Mouse (Mus musculus) limb, embryonic 11.5 days (tissue): ENCODE data around the gene F7. TPM values are rescaled to one million over a fixed set of nuclear protein-coding genes. Genes with fewer than 3 reads are reported as not detected.
"Not testable (repeated sequence)": the region's sequence is repeated elsewhere in the genome, so short reads cannot be mapped to it uniquely, and the experiment has no call there.

ENCODE experiments used
- ATAC-seq: fragments of 200-750 bp; cut with Nextera tagmentation; 2 replicates; pipeline ENCODE4 v1.8.0; 2017; ENCODE audit warnings: low read depth; ENCODE audit not compliant: insufficient number of reproducible peaks, low FRiP score, low TSS enrichment
- DNase-seq: peaks from one replicate; pipeline ENCODE4 v3.0.0-alpha.2; 2015; ENCODE audit warnings: low spot score
- H3K27ac ChIP-seq: fragments of 300-500 bp; sonication (generic); replicated peaks from 2 replicates; pipeline ENCODE4 v1.5.1; 2014; ENCODE audit warnings: low read depth, mild to moderate bottlenecking, low read length
- H3K27me3 ChIP-seq: fragments of 300-500 bp; sonication (generic); 2 replicates; pipeline ENCODE4 v1.6.1; 2014; ENCODE audit warnings: mild to moderate bottlenecking, low read length, mixed read lengths; ENCODE audit not compliant: control insufficient read depth, insufficient read depth
- H3K36me3 ChIP-seq: fragments of 300-500 bp; sonication (generic); 2 replicates; pipeline ENCODE4 v1.6.1; 2014; ENCODE audit warnings: mild to moderate bottlenecking, low read length, moderate library complexity, mixed read lengths; ENCODE audit not compliant: control insufficient read depth, insufficient read depth
- H3K4me1 ChIP-seq: fragments of 300-500 bp; sonication (generic); 2 replicates; pipeline ENCODE4 v1.6.1; 2014; ENCODE audit warnings: low read length, mixed read lengths; ENCODE audit not compliant: control insufficient read depth, insufficient read depth
- H3K4me2 ChIP-seq: fragments of 300-500 bp; sonication (generic); 2 replicates; pipeline ENCODE4 v1.6.1; 2014; ENCODE audit warnings: low read depth, mild to moderate bottlenecking, moderate library complexity; ENCODE audit not compliant: severe bottlenecking
- H3K4me3 ChIP-seq: fragments of 300-500 bp; sonication (generic); 2 replicates; pipeline ENCODE4 v1.5.1; 2014; ENCODE audit warnings: low read depth, low read length
- H3K9ac ChIP-seq: fragments of 300-500 bp; sonication (generic); 2 replicates; pipeline ENCODE4 v1.6.1; 2014; ENCODE audit warnings: mild to moderate bottlenecking, low read length
- H3K9me3 ChIP-seq: fragments of 300-500 bp; sonication (generic); 2 replicates; pipeline ENCODE4 v1.6.1; 2016; ENCODE audit warnings: low read length; ENCODE audit not compliant: control insufficient read depth
- WGBS: fragments of 180-500 bp; shearing (Covaris S2); extraction: QIAGEN DNeasy Blood & Tissue Kit; methylation state at CpG from one replicate; pipeline ENCODE4 v1.1.7; 2014; 5-methylcytosine and 5-hydroxymethylcytosine counted together
- polyA plus RNA-seq: library from polyadenylated mRNA; unstranded; fragments of >200 nt; fragmentation: Nextera tagmentation; extraction: Ambion mirVana; gene quantifications from 2 replicates; pipeline ENCODE4 v1.2.1, GENCODE M21; 2014

Gene F7
- polyA plus RNA-seq, 1 experiment from 2014 or later, result not detected

DNA sequence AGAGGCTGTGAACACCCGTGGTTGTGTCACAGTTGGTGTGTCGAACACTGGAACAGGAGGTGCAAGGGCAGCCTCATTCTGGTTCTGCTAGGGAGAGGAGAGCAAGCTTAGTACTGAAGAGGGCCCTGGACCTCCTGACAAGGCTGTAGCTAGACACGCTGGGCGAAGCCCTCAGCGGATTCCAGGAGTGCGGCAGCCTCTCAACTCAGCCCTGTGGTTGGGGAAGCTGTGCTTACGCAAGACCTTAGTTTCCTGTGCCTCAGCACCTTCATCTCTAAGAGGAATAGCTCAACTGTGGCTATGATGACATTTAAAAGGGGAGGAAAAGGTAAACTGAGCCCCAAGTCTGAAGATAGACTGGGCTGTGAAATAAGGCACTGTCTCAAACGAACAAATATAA, 49.2 kb downstream of the F7 start:
- H3K27me3 ChIP-seq, result no peaks in the 10 kb centered on the region
- no peaks in the 10 kb centered on the region for H3K9me3 ChIP-seq
- no peak for ATAC-seq
- no peak overlapping the region for H3K27ac ChIP-seq
- no peak overlapping the region for H3K4me2 ChIP-seq
- DNase-seq, result no peak
- WGBS, result 95% methylated on average over 8 of the region's 8 CpGs
- H3K4me1 ChIP-seq, result no peaks in the 10 kb centered on the region
- no peak overlapping the region for H3K4me3 ChIP-seq
- H3K36me3 ChIP-seq, result peaks cover 21% of the 10 kb centered on the region
- H3K9ac ChIP-seq, result no peak overlapping the region

- not testable (repeated sequence) for ATAC-seq
These were observed 49.7 kb downstream of the F7 start for GRCm38 (mm10) chr8:13075579-13075978.

GRCm38 (mm10) chr8:13077542-13077941, 51.7 kb downstream of the F7 start:
- 90% methylated on average over 7 of the region's 7 CpGs for WGBS
- Histone ChIP-seq H3K27ac (no peak overlapping the region), H3K4me3 (no peak overlapping the region), H3K4me1 (no peaks in the 10 kb centered on the region), H3K27me3 (no peaks in the 10 kb centered on the region), H3K9me3 (no peaks in the 10 kb centered on the region), H3K4me2 (no peak overlapping the region), H3K9ac (no peak overlapping the region), H3K36me3 (peaks cover 23% of the 10 kb centered on the region)
- no peak for DNase-seq
- ATAC-seq, result no peak

More at GRCm38 (mm10) chr8:13075579-13075978, 49.7 kb downstream of the F7 start:
- DNase-seq, H3K4me3 ChIP-seq, H3K4me2 ChIP-seq, H3K27ac ChIP-seq, H3K9ac ChIP-seq, H3K4me1 ChIP-seq, H3K9me3 ChIP-seq, H3K27me3 ChIP-seq: not testable (repeated sequence)
- H3K36me3 ChIP-seq, result peaks cover 22% of the 10 kb centered on the region
- WGBS, result 88% methylated on average over 1 of the region's 1 CpGs

Other genes starting within 250 kb of the F7 start
- gene Mcf2l, start 152.2 kb upstream of the F7 start, polyA plus RNA-seq, result 9.4 and 9.7 TPM in 2 replicates
- gene F10, start 11.3 kb downstream of the F7 start, polyA plus RNA-seq, result 0.67 and 1.1 TPM in 2 replicates
- 0.16 and 0.24 TPM in 2 replicates for gene Proz, start 34.9 kb downstream of the F7 start, polyA plus RNA-seq
- 55.7 and 57.4 TPM in 2 replicates for gene Pcid2, start 79.4 kb downstream of the F7 start, polyA plus RNA-seq
- 107 and 108 TPM in 2 replicates for gene Cul4a, start 79.6 kb downstream of the F7 start, polyA plus RNA-seq
- gene Lamp1, start 133.1 kb downstream of the F7 start, polyA plus RNA-seq, result 214 and 221 TPM in 2 replicates
- gene Grtp1, start 174.6 kb downstream of the F7 start, polyA plus RNA-seq, result 15.7 and 17.7 TPM in 2 replicates
- not detected in 2 replicates for gene Adprhl1, start 228.1 kb downstream of the F7 start, polyA plus RNA-seq